Mouse (Mus musculus): ENCODE results near the gene Dennd4b. TPM values are rescaled to one million over a fixed set of nuclear protein-coding genes. Genes with fewer than 3 reads are reported as not detected.

Gene Dennd4b
- 3.9 and 4.7 TPM in 2 replicates for polyA plus RNA-seq (2015; fragmentation: Nextera tagmentation; extraction: Ambion mirVana)

GRCm38 (mm10) chr3:90265034-90265931 is at the start of gene Dennd4b:
Gene Dennd4b (plus strand): TSS chr3:90265185.
- Histone ChIP-seq H3K4me1 (peaks cover 16% of the 10 kb centered on the region), H3K4me2 (peak within 1 kb of the TSS; percentile 73), H3K27me3 (no peaks in the 10 kb centered on the region), H3K27ac (peak within 1 kb of the TSS; percentile 96), H3K36me3 (peaks cover 60% of the 10 kb centered on the region), H3K9ac (peak within 1 kb of the TSS; percentile 76), H3K4me3 (peak within 1 kb of the TSS; percentile 80), H3K9me3 (no peaks in the 10 kb centered on the region)
- WGBS, result under 1% methylated on average over 83 of the region's 87 CpGs
- ATAC-seq (ENCODE audit: insufficient number of reproducible peaks, low FRiP score, low TSS enrichment, low read depth), result peak; percentile 87

- no peak overlapping the region for H3K27ac ChIP-seq
- WGBS, result 37% methylated on average over 1 of the region's 1 CpGs
- H3K9ac ChIP-seq, result no peak overlapping the region
- peaks cover 15% of the 10 kb centered on the region for H3K36me3 ChIP-seq
- H3K9me3 ChIP-seq, result no peaks in the 10 kb centered on the region
- no peak overlapping the region for H3K4me3 ChIP-seq
- no peaks in the 10 kb centered on the region for H3K27me3 ChIP-seq
- H3K4me1 ChIP-seq, result peaks cover 23% of the 10 kb centered on the region
- ATAC-seq (ENCODE audit: insufficient number of reproducible peaks, low FRiP score, low TSS enrichment, low read depth), result no peak
- H3K4me2 ChIP-seq, result no peak overlapping the region
Observed at GRCm38 (mm10) chr3:90215825-90216380, 49.1 kb upstream of the Dennd4b start.

GRCm38 (mm10) chr3:90220088-90220487 is 44.9 kb upstream of the Dennd4b start:
- 10% methylated on average over 6 of the region's 6 CpGs for WGBS
- no peak for ATAC-seq (ENCODE audit: insufficient number of reproducible peaks, low FRiP score, low TSS enrichment, low read depth)
- H3K9me3 ChIP-seq, result no peaks in the 10 kb centered on the region
- peak overlapping the region; percentile 88 for H3K27ac ChIP-seq
- peak overlapping the region; percentile 71 for H3K4me2 ChIP-seq
- H3K4me1 ChIP-seq, result peaks cover 13% of the 10 kb centered on the region
- H3K9ac ChIP-seq, result 0 out of 2 replicates have a peak overlapping the region, but pooled peaks have one; percentile 20
- no peaks in the 10 kb centered on the region for H3K27me3 ChIP-seq
- peaks cover 19% of the 10 kb centered on the region for H3K36me3 ChIP-seq
- peak overlapping the region; percentile 52 for H3K4me3 ChIP-seq

- ATAC-seq (ENCODE audit: insufficient number of reproducible peaks, low FRiP score, low TSS enrichment, low read depth), result peak; percentile 85
- no peaks in the 10 kb centered on the region for H3K9me3 ChIP-seq
- H3K27ac ChIP-seq, result peak overlapping the region; percentile 88
- peak overlapping the region; percentile 71 for H3K4me2 ChIP-seq
- 0% methylated on average over 20 of the region's 20 CpGs for WGBS
- peak overlapping the region; percentile 48 for H3K9ac ChIP-seq
- H3K4me3 ChIP-seq, result peak overlapping the region; percentile 52
- no peaks in the 10 kb centered on the region for H3K27me3 ChIP-seq
- H3K4me1 ChIP-seq, result peaks cover 13% of the 10 kb centered on the region
- peaks cover 23% of the 10 kb centered on the region for H3K36me3 ChIP-seq
Observed at GRCm38 (mm10) chr3:90220531-90220951, 44.4 kb upstream of the Dennd4b start.

GRCm38 (mm10) chr3:90221123-90221522 is 43.9 kb upstream of the Dennd4b start:
- H3K9me3 ChIP-seq, result no peaks in the 10 kb centered on the region
- H3K36me3 ChIP-seq, result peaks cover 28% of the 10 kb centered on the region
- H3K27ac ChIP-seq, result peak overlapping the region; percentile 88
- peak overlapping the region; percentile 52 for H3K4me3 ChIP-seq
- peak overlapping the region; percentile 71 for H3K4me2 ChIP-seq
- H3K4me1 ChIP-seq, result peaks cover 13% of the 10 kb centered on the region
- peak overlapping the region; percentile 48; the same call in 1 of the 2 replicates for H3K9ac ChIP-seq
- 0 out of 2 replicates have a peak, but pooled peaks have one; percentile 0 for ATAC-seq (ENCODE audit: insufficient number of reproducible peaks, low FRiP score, low TSS enrichment, low read depth)
- H3K27me3 ChIP-seq, result no peaks in the 10 kb centered on the region
- 21% methylated on average over 5 of the region's 5 CpGs for WGBS

- Histone ChIP-seq H3K9ac (no peak overlapping the region), H3K4me2 (0 out of 2 replicates have a peak overlapping the region, but pooled peaks have one; percentile 71), H3K4me1 (peaks cover 13% of the 10 kb centered on the region), H3K27me3 (no peaks in the 10 kb centered on the region), H3K36me3 (peaks cover 31% of the 10 kb centered on the region), H3K4me3 (no peak overlapping the region), H3K9me3 (no peaks in the 10 kb centered on the region), H3K27ac (no peak overlapping the region)
- ATAC-seq (ENCODE audit: insufficient number of reproducible peaks, low FRiP score, low TSS enrichment, low read depth), result no peak
- WGBS, result 89% methylated on average over 4 of the region's 4 CpGs
Observed at GRCm38 (mm10) chr3:90222455-90222854, 42.5 kb upstream of the Dennd4b start.

GRCm38 (mm10) chr3:90222941-90223340 is 42.0 kb upstream of the Dennd4b start:
- WGBS, result 82% methylated on average over 3 of the region's 3 CpGs
- Histone ChIP-seq H3K27me3 (no peaks in the 10 kb centered on the region), H3K27ac (no peak overlapping the region), H3K36me3 (peaks cover 31% of the 10 kb centered on the region), H3K9ac (no peak overlapping the region), H3K4me2 (no peak overlapping the region), H3K9me3 (no peaks in the 10 kb centered on the region), H3K4me1 (peaks cover 13% of the 10 kb centered on the region), H3K4me3 (no peak overlapping the region)
- ATAC-seq (ENCODE audit: insufficient number of reproducible peaks, low FRiP score, low TSS enrichment, low read depth), result no peak

- no peak for ATAC-seq (ENCODE audit: insufficient number of reproducible peaks, low FRiP score, low TSS enrichment, low read depth)
Observed at GRCm38 (mm10) chr3:90224331-90224730, 40.7 kb upstream of the Dennd4b start.

GRCm38 (mm10) chr3:90231075-90231474 is 33.9 kb upstream of the Dennd4b start:
- H3K27ac ChIP-seq, result peak overlapping the region; percentile 93
- H3K27me3 ChIP-seq, result no peaks in the 10 kb centered on the region
- peak overlapping the region; percentile 72 for H3K4me2 ChIP-seq
- H3K36me3 ChIP-seq, result peaks cover 25% of the 10 kb centered on the region
- peaks cover 4% of the 10 kb centered on the region for H3K4me1 ChIP-seq
- no peak for ATAC-seq (ENCODE audit: insufficient number of reproducible peaks, low FRiP score, low TSS enrichment, low read depth)
- peak overlapping the region; percentile 72 for H3K4me3 ChIP-seq
- 9% methylated on average over 8 of the region's 8 CpGs for WGBS
- H3K9me3 ChIP-seq, result no peaks in the 10 kb centered on the region
- H3K9ac ChIP-seq, result 0 out of 2 replicates have a peak overlapping the region, but pooled peaks have one; percentile 76

More at GRCm38 (mm10) chr3:90224331-90224730, 40.7 kb upstream of the Dennd4b start:
- H3K27me3 ChIP-seq, result no peaks in the 10 kb centered on the region
- H3K4me1 ChIP-seq, result peaks cover 13% of the 10 kb centered on the region
- no peaks in the 10 kb centered on the region for H3K9me3 ChIP-seq
- no peak overlapping the region for H3K27ac ChIP-seq
- H3K4me2 ChIP-seq, result no peak overlapping the region
- 78% methylated on average over 10 of the region's 10 CpGs for WGBS
- H3K9ac ChIP-seq, result no peak overlapping the region
- no peak overlapping the region for H3K4me3 ChIP-seq
- H3K36me3 ChIP-seq, result peaks cover 31% of the 10 kb centered on the region

GRCm38 (mm10) chr3:90231507-90232333 is 33.3 kb upstream of the Dennd4b start, which contains the start of gene Jtb:
Gene Jtb (plus strand): TSS chr3:90231597.
- under 1% methylated on average over 61 of the region's 61 CpGs for WGBS
- Histone ChIP-seq H3K9me3 (no peaks in the 10 kb centered on the region), H3K27me3 (no peaks in the 10 kb centered on the region), H3K36me3 (peaks cover 26% of the 10 kb centered on the region), H3K4me1 (peaks cover 4% of the 10 kb centered on the region), H3K4me2 (peak within 1 kb of the TSS; percentile 72), H3K4me3 (peak within 1 kb of the TSS; percentile 72), H3K27ac (peak within 1 kb of the TSS; percentile 93), H3K9ac (peak within 1 kb of the TSS; percentile 76)
- peak; percentile 95 for ATAC-seq (ENCODE audit: insufficient number of reproducible peaks, low FRiP score, low TSS enrichment, low read depth)

GRCm38 (mm10) chr3:90241251-90241650 is 23.7 kb upstream of the Dennd4b start:
- H3K9me3 ChIP-seq, result no peaks in the 10 kb centered on the region
- peaks cover 17% of the 10 kb centered on the region for H3K4me1 ChIP-seq
- H3K27me3 ChIP-seq, result no peaks in the 10 kb centered on the region
- 86% methylated on average over 2 of the region's 2 CpGs for WGBS
- H3K27ac ChIP-seq, result no peak overlapping the region
- H3K4me2 ChIP-seq, result no peak overlapping the region
- H3K4me3 ChIP-seq, result no peak overlapping the region
- no peak overlapping the region for H3K9ac ChIP-seq
- H3K36me3 ChIP-seq, result peaks cover 3% of the 10 kb centered on the region
- ATAC-seq (ENCODE audit: insufficient number of reproducible peaks, low FRiP score, low TSS enrichment, low read depth), result no peak
